Mouse (Mus musculus) cerebellum, adult 2 months (tissue): ENCODE data around the gene Col15a1. TPM values are rescaled to one million over a fixed set of nuclear protein-coding genes. Genes with fewer than 3 reads are reported as not detected.

ENCODE experiments used
- DNase-seq, 2 experiments: peaks; one replicate each; pipeline ENCODE4 v3.0.0; 2021
- H3K27ac ChIP-seq: fragments of 200-500 bp; 2 replicates; pipeline ENCODE4 v1.5.1; 2012; ENCODE audit warnings: low read length, control low read depth, inconsistent platforms; ENCODE audit not compliant: insufficient read depth
- H3K27me3 ChIP-seq: fragments of 200-500 bp; 2 replicates; pipeline ENCODE4 v1.6.1; 2012; ENCODE audit warnings: inconsistent platforms, mild to moderate bottlenecking, low read length, moderate library complexity; ENCODE audit not compliant: control insufficient read depth, insufficient read depth
- H3K4me1 ChIP-seq: fragments of 200-500 bp; 2 replicates; pipeline ENCODE4 v1.6.1; 2011; ENCODE audit warnings: low read length; ENCODE audit not compliant: control insufficient read depth, insufficient read depth
- H3K4me3 ChIP-seq: fragments of 200-500 bp; replicated peaks from 2 replicates; pipeline ENCODE3; 2011; ENCODE audit warnings: mild to moderate bottlenecking, low read depth, low read length, control low read depth; ENCODE audit not compliant: insufficient read depth
- CTCF ChIP-seq: fragments of 200-500 bp; IDR thresholded peaks from 2 replicates; pipeline ENCODE4 v1.5.1; 2011; ENCODE audit warnings: low read depth, mild to moderate bottlenecking, control low read depth, low read length, moderate library complexity, borderline replicate concordance; ENCODE audit not compliant: insufficient read depth
- POLR2A ChIP-seq: fragments of 200-500 bp; IDR thresholded peaks from 2 replicates; pipeline ENCODE4 v1.6.1; 2011; ENCODE audit warnings: low read length, control low read depth, borderline replicate concordance; ENCODE audit not compliant: insufficient read depth
- WGBS: fragments of 180-500 bp; shearing (Covaris S2); methylation state at CpG from one replicate; pipeline ENCODE4 v1.1.7; 2018; 5-methylcytosine and 5-hydroxymethylcytosine counted together
- polyA plus RNA-seq: library from polyadenylated mRNA; depleted of rRNA; stranded (reverse); fragments of >200 nt; gene quantifications from 2 replicates; pipeline ENCODE4 v1.2.3, GENCODE M21; 2012

Gene Col15a1
- polyA plus RNA-seq, 1 experiment, result 3.9 TPM

DNA sequence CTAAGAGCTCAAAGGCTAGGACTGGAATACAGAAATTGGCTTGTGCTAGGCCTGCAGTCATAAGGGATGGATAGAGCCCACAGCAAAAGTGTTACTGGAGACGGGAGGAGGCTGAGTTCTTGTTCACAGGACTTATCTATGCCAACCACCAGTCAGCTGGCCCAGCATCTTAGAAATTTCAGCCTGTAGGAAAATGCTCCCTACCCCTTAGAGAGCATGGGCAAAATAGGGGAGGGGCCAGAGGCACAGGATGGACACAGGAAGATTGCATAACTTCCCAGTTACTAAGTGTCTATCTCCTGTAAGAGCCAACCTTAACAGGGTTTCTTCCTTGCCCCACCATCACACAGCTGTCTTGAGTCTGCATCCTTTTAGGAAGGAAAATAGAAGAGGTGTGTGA, 116.2 kb downstream of the Col15a1 start:
- no peaks in the 10 kb centered on the region for H3K27me3 ChIP-seq
- H3K27ac ChIP-seq, result no peak overlapping the region
- DNase-seq, result no peak
- TF ChIP-seq POLR2A (no peak), CTCF (no peak)
- H3K4me3 ChIP-seq, result no peak overlapping the region
- no peaks in the 10 kb centered on the region for H3K4me1 ChIP-seq
- 81% methylated on average over 1 of the region's 1 CpGs for WGBS

DNA sequence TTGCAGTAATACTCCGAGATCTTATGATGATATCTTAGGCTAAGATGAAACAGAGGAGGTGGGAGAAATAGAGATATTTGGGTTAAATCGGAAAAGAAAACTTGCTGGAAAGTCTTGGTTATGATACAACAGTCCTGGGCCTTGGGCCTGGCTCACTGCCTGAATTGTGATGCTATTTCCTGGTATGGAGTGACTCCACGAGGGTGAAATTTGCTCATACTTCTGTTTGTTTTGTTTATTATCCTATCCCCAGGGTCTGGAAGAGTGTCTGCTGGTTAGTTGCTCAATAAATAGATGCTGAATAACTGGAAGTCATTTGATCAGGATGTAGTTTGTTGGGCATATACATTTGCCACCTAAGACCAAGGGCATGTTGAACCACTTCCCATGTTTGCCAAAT, 119.8 kb downstream of the Col15a1 start:
- H3K27me3 ChIP-seq, result no peaks in the 10 kb centered on the region; the same call in 1 of the 2 replicates
- H3K27ac ChIP-seq, result no peak overlapping the region
- 90% methylated on average over 3 of the region's 3 CpGs for WGBS
- TF ChIP-seq CTCF, result no peak
- TF ChIP-seq POLR2A, result no peak
- no peak overlapping the region for H3K4me3 ChIP-seq
- no peak for DNase-seq
- no peaks in the 10 kb centered on the region for H3K4me1 ChIP-seq

- WGBS, result 52% methylated on average over 1 of the region's 1 CpGs
- no peak for DNase-seq
- no peak overlapping the region for H3K4me3 ChIP-seq
- H3K4me1 ChIP-seq, result no peaks in the 10 kb centered on the region
- H3K27ac ChIP-seq, result no peak overlapping the region
- TF ChIP-seq CTCF (no peak), POLR2A (no peak)
- no peaks in the 10 kb centered on the region; the same call in 1 of the 2 replicates for H3K27me3 ChIP-seq
Observed at GRCm38 (mm10) chr4:47329285-47329684, 121.3 kb downstream of the Col15a1 start.

DNA sequence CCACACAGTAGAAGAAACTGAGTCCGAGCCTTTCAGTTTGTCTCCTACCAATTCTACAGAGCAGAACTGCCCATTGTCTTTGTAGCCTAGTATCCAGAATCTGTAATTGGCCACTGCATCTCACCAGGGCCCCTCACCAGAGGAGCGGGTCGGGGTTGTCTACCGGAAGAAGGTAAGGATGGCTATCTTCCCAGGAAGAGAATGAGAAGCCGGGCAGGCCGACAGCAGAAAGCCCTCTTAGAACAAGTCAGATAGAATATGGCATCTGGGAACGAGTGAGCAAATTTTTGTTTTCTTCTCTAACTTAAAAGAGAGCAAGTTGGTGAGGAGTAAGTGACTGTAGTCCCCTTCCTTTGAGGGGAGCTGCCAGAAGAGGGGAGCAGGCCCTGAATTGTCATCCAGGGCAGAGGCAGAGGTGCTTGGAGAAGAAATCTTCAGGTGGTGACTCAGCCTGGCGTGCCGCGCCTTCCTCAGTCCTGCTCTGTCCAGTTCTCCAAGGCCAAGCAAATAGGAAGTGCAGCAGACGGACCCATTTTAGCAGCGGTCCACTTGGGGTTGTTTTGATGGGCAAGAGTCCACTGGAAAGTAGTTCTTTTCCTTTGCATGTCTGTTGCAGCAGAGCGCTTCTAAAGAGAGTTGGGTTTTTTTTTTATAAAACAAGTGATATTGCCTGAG, 122.6 kb downstream of the Col15a1 start:
- no peak for TF ChIP-seq POLR2A
- TF ChIP-seq CTCF, result no peak
- 90% methylated on average over 13 of the region's 13 CpGs for WGBS
- H3K4me3 ChIP-seq, result no peak overlapping the region

GRCm38 (mm10) chr4:47332812-47333343, 124.9 kb downstream of the Col15a1 start:
- H3K27me3 ChIP-seq, result no peaks in the 10 kb centered on the region; the same call in 1 of the 2 replicates
- H3K4me1 ChIP-seq, result no peaks in the 10 kb centered on the region
- 92% methylated on average over 6 of the region's 6 CpGs for whole genome bisulfite sequencing
- DNase-seq, result no peak
- H3K4me3 ChIP-seq, result no peak overlapping the region
- TF ChIP-seq CTCF (no peak), POLR2A (no peak)
- no peak overlapping the region for H3K27ac ChIP-seq

More for the DNA sequence above, 122.6 kb downstream of the Col15a1 start:
- no peak for DNase-seq
- Histone ChIP-seq H3K4me1 (no peaks in the 10 kb centered on the region), H3K27me3 (no peaks in the 10 kb centered on the region; the same call in 1 of the 2 replicates), H3K27ac (no peak overlapping the region)

DNA sequence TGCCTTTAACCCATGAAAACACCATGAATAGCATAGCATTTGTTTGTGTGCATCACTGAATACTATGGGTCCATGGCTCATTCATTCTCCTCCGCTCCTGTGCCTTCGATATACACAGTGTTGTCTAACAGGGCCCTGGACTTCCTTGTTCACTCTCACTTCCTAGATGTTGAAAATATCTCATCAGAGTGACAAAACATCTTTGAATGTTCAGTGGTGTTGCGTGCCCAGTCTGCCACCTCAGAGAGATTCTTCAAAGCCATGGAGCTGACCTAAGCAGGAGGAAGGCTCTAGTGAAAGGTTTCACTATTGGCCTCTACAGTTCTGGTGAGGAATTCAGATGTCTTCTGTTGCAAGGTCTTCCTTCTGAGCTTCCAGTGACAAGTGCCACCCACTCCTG, 125.6 kb downstream of the Col15a1 start:
- no peak overlapping the region for H3K4me3 ChIP-seq
- TF ChIP-seq CTCF, result no peak
- no peak for TF ChIP-seq POLR2A
- H3K27ac ChIP-seq, result no peak overlapping the region
- H3K27me3 ChIP-seq, result no peaks in the 10 kb centered on the region; the same call in 1 of the 2 replicates
- H3K4me1 ChIP-seq, result no peaks in the 10 kb centered on the region
- 96% methylated on average over 3 of the region's 3 CpGs for WGBS
- DNase-seq, result no peak

DNA sequence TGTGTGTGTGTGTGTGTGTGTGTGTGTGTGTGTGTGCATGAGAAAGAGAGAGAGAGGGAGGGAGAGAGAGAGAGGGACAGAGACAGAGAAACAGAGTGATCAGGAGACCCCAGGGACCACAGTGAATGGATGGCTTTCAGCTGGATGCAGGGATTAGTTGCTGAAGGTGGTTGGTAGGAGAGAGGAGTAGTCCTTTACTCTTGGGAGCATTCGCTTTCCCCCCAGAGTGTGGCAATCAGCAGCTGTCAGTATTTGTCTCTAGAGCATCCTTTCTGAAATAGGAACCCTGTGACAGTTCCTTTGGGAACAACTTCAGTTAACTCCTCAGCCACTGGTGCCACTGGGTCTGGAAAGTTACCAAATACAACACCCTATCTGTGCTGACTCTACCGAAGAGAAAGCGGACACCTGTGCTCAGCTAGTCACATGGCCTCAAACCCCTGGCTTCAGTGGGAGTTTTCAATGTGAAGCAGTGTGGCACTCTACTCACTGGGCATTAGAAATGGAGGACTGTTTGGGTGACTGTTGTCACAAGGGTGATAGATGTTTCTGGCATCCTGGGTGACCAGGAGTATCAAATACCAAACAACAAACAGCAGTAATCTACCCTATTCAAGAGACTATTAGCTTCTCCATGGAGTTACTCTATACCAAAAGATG, 129.1 kb downstream of the Col15a1 start:
- no peak for DNase-seq
- Histone ChIP-seq H3K4me1 (no peaks in the 10 kb centered on the region), H3K27ac (no peak overlapping the region), H3K27me3 (no peaks in the 10 kb centered on the region; the same call in 1 of the 2 replicates), H3K4me3 (no peak overlapping the region)
- TF ChIP-seq POLR2A (no peak), CTCF (no peak)
- WGBS, result 77% methylated on average over 3 of the region's 3 CpGs
